Mouse (Mus musculus) kidney, postnatal 10 days (tissue): Measurements from ENCODE around the gene Hbb-bt.
A peak's percentile ranks its signal among the peaks of the same experiment; 100 is the strongest.
"Not testable (repeated sequence)": the region's sequence is repeated elsewhere in the genome, so short reads cannot be mapped to it uniquely, and the experiment has no call there.

Source experiments
- DNase-seq: peaks from one replicate; pipeline ENCODE4 v3.0.0; 2021; ENCODE audit warnings: mixed read lengths

Hbb-bt gene

DNA sequence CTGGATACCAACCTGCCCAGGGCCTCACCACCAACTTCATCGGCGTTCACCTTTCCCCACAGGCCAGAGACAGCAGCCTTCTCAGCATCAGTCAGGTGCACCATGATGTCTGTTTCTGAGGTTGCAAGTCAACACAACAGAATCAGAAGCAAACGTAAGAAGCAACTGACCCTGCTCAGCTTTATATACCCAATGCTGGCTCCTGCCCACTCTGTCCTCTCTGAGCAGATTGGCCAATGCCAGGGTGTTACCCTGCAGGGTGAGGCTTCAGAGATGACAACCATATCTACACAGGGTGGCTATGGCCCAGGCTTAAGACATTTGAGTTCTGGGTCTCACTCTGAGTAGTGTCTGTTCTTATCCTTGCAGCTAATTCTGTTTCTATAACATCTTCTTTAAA, at the start of gene Hbb-bt:
Hbb-bt (minus strand) TSS at position 231 of the 400 bp plus-strand sequence.
- DNase-seq, result no peak

GRCm38 (mm10) chr7:103861531-103861930, 47.7 kb upstream of the Hbb-bt start:
- DNase-seq, result no peak

- peak; percentile 5 for DNase-seq
These were observed 47.1 kb upstream of the Hbb-bt start for GRCm38 (mm10) chr7:103860855-103861254.

- DNase-seq, result no peak
These were observed 45.3 kb upstream of the Hbb-bt start for GRCm38 (mm10) chr7:103859076-103859475.

DNA sequence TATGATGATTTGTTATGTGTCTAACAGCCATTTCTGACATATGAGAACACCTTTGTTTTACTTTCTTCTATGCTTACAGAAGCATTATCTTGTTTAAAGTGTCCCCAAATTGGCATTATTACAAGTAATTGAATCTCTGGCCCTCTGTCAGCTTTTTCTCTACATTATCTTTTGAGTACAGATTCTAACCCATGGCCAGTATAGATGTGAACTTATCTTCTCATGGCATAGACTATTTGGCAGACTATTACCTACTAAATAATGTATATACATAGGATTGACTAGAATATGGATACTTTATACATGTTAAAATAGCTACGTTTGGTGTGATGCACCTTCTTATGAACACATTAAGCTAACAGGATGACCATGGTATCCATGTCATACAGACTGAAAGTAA, 40.9 kb upstream of the Hbb-bt start:
- no peak for DNase-seq

GRCm38 (mm10) chr7:103853090-103853489, 39.3 kb upstream of the Hbb-bt start, which contains the start of gene Hbb-y:
Gene Hbb-y, minus strand, starts transcription at chr7:103853216.
- no peak for DNase-seq

DNA sequence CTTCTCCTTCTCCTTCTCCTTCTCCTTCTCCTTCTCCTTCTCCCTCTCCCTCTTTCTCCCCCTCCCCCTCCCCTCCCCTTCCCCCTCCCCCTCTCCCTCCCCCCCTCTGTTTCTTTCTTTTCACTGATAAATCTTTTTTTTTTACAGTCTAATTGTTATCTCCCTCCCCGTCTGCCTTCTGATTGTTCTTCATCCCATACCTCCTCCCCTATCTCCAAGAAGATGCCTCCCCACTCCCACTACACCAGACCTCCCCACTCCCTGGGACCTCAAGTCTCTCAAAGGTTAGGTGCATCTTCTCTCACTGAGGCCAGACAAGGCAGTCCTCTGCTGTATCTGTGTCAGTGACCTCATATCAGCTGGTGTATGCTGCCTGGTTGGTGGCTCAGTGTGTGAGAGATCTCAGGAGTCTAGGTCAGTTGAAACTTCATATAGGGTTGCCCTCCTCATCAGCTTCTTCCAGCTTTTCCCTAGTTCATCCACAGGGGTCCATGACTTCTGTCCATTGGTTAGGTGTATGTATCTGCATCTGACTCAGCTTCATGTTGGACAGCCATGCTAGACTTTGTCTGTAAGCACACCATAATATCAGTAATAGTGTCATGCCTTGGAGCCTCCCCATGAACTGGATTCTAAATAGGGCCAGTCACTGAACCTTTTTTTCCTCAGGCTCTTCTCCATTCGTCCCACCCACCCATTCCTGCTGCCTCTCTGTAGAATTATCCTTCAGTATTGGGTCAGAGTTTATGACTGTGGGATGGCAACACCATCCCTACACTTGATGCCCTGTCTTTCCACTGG, 30.9 kb upstream of the Hbb-bt start:
- no peak for DNase-seq

- DNase-seq, result no peak
These were observed 29.2 kb upstream of the Hbb-bt start, which contains the start of gene Hbb-bh1 for GRCm38 (mm10) chr7:103843034-103843433. Gene Hbb-bh1, minus strand, starts transcription at chr7:103843164.

- DNase-seq, result no peak
These were observed 26.5 kb upstream of the Hbb-bt start, which contains the start of gene Hbb-bh2 for GRCm38 (mm10) chr7:103840268-103840667. Gene Hbb-bh2, minus strand, starts transcription at chr7:103840520.

- DNase-seq, result no peak
These were observed 14.0 kb upstream of the Hbb-bt start, which contains the start of gene Hbb-bs for GRCm38 (mm10) chr7:103827808-103828207. Gene Hbb-bs, minus strand, starts transcription at chr7:103828096.

- DNase-seq, result not testable (repeated sequence)
These were observed 13.3 kb upstream of the Hbb-bt start for GRCm38 (mm10) chr7:103827139-103827538.

DNA sequence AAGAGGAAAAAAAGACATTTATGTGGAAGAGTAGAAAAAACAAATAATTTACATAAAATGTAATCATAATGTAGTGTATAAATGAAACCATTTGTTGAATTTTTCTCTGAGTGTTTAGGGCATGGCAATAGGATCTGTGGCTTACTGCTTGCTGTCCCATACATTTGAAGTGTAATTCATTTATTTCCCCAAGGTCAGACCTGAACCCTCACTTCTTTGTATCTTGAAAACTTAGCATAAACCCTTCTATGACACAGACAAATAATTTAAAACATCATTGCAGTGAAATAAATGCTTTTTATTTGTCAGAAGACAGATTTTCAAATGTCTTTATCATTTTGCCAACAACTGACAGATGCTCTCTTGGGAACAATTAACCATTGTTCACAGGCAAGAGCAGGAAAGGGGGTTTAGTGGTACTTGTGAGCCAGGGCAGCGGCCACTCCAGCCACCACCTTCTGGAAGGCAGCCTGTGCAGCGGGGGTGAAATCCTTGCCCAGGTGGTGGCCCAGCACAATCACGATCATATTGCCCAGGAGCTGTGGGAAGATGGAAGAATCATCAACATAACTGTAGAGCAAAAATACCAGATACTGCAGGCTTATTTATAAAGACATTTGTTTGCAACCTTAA, 12.6 kb upstream of the Hbb-bt start:
- DNase-seq, result no peak

DNA sequence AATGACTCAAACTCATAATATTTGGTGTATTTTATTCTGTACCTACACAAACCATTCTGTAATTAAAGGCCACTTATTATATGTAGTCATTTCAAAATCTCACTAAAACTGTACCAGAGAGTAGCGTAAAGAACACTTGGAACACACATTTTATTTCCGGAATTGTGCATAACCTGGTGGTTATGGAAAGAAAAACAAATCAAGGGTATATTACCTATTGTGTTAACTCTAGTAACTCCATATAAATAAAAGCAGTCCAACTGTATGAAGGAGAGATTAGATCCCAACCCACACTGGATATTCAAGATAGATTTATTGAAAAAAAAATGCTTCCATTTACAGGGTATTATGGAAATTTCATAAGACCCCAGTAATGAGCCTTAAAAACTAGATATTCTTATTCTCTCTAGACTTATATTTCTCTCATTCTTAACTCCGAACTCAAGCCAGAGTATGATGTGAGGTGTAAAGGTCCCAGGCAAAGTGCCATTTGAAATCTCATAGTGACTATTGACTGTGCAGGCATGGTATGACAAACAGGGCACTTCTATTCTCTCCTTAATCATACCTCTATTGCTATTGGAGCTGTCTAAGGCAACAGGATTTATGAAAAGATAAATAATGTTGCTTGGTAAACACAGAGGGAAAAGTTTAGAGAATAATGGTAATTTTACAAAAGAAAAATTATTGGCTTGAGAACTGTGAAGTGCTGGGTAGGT, 11.9 kb upstream of the Hbb-bt start:
- no peak for DNase-seq

DNA sequence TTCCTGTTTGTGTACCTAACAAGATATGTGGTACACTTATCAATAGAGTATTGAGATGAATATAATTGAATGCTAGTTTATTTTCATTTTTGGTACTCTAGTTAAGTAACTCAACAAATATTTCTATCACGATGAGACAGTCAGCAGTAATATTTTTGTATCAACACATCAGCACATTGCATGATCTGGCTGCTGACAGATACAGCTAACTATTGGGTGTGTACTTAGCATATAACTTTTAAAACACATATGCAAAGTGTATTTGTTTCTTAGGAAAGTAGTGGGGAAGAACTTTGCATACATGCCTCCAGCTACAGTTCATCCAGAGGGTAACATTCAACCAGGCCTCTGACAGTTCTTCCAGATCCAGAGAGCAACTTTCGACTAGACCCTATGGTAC, 10.8 kb upstream of the Hbb-bt start:
- DNase-seq, result no peak

- DNase-seq, result not testable (repeated sequence)
These were observed 1.3 kb upstream of the Hbb-bt start for GRCm38 (mm10) chr7:103815085-103815484.

- not testable (repeated sequence) for DNase-seq
These were observed 644 bp downstream of the Hbb-bt start for GRCm38 (mm10) chr7:103813152-103813551.

DNA sequence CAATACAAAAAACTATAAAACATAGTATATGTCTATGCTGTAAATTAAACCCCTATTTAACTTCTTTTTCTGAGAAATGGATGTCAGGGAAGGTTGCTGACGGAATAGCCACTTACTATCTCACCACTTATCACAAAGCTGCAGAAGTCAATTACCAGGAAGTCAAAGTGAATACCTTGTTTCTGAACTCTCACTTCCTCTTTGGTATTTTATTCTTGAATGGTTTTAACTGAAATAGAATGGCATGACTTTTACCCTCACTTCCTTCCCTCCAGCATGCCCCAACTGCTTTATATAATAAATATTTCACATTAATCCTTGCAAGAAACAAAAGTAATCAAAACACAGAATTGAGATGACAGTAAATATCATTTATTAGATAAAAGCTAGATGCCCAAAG, 1.6 kb downstream of the Hbb-bt start:
- DNase-seq, result no peak

DNA sequence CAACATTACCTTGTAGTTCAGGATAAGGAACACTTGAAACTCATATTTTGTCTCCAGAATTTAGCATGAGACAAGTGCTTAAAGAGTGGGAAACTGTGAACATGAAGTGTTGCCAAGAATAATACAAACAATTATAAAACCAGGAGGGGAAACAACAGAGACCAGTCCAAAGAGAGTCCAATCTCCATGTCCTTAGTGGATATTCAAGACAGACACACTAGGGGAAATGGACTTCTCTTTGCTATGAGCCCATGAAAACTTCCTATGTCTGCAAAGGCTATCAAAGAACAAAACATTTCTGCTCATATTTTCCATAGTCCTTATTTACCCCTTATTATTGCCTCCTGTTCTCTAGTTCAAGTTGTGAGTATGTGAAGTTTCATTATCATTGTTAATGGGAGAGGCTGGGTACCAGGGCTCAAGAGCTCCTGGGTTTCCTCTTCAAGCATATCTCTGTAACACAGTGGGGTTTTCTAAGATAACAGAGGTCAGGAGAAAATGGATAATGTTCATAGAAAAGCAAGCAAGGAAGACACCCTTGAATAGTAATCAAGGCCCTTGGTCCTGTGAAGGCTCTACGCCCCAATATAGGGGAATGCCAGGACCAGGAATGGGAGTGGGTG, 2.5 kb downstream of the Hbb-bt start:
- no peak for DNase-seq

DNA sequence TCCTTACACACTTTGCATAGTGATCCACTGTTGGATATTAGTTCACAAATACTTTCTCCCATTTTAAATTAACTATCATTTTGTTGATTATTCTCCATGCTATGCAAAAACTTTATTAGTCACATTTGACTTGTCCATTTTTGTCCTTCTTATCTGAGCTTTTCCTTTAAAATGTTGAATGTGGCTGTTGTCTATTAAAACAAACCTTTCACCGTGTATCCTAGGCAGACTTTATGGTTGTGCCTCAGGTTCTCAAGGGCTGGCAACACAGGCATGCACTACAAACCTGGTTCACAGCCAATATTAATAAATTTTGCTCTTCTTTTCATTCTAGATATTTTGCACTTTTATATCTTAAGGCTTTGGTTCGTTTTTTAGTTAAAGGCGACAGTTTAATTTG, 3.0 kb downstream of the Hbb-bt start:
- no peak for DNase-seq

DNA sequence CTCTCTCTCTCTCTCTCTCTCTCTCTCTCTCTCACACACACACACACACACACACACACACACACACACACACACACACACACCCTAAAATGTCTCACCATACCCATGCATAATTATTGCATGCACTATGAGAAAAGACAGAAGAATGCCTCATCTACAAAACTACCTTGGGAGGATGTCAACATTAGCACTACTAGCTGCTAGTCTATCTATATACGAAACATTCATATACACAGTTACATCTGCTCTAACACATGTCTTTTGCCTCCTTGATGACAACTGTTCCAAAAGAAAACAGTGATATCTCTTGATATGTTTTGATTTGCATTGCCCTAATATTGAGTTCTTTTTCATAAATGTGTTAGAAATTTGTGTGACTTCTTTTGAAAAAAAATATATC, 3.5 kb downstream of the Hbb-bt start:
- DNase-seq, result no peak

GRCm38 (mm10) chr7:103809801-103810155, 4.0 kb downstream of the Hbb-bt start:
- no peak for DNase-seq

DNA sequence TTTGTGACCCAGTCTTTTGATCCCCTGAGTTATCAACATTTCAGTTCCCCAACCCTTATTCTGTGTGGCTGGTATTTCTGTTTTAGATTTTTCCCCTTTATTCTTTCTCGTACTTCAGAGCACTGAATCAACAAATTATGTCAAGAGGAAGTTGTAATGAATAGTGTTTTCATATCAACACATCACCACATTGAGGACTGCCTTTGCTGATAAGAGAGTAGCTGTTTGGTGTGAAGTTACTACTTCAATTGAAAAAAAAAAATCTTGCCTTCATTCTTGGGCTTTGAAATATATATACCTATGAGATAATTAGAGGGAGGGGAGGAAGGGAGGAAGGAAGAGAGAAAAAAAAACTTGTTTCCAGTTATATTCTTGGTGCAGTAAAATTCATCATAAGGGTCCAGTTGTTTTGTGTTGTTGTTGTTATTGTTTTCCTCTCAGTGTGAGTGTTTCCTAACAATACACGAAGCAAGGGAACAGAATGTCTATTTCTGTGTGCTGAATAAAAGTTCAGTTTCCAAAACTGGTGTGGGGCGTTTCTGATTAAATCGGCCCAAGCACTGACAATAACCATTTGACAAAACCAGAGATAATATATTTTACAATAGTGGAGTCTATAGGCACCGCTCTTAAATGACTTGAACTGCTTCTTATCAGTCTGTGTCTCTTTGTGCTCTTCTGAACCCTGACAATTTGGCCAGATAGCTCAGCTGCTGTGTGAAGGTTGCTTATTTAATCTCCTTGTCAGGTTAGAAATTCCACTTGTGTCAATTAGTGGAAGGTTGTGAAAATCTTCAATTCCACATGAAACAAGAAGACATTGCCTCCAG, 4.6 kb downstream of the Hbb-bt start:
- DNase-seq, result no peak
